Mouse (Mus musculus) thymus, adult 2 months (tissue): ENCODE measurements around the gene Rit1.
"Not testable (repeated sequence)": the region's sequence is repeated elsewhere in the genome, so short reads cannot be mapped to it uniquely, and the experiment has no call there.

ENCODE experiments used
- CTCF ChIP-seq: fragments of 200-500 bp; IDR thresholded peaks from 2 replicates; pipeline ENCODE4 v1.5.1; 2012; ENCODE audit warnings: mild to moderate bottlenecking, control low read depth, low read length, moderate library complexity, borderline replicate concordance; ENCODE audit not compliant: control insufficient read depth, poor library complexity, insufficient read depth; ENCODE audit errors: extremely low read depth
- POLR2A ChIP-seq: fragments of 200-500 bp; IDR thresholded peaks from 2 replicates; pipeline ENCODE4 v1.6.1; 2012; ENCODE audit warnings: mild to moderate bottlenecking, low read length, control low read depth, moderate library complexity; ENCODE audit not compliant: control insufficient read depth, poor library complexity, insufficient read depth; ENCODE audit errors: extremely low read depth

- TF ChIP-seq POLR2A, CTCF: not testable (repeated sequence)
Measured at GRCm38 (mm10) chr3:88715716-88716115, 922 bp upstream of the Rit1 start.
